Mouse (Mus musculus) embryonic facial prominence, embryonic 13.5 days (tissue): ENCODE data around the gene Kcnh4. TPM values are rescaled to one million over a fixed set of nuclear protein-coding genes. Genes with fewer than 3 reads are reported as not detected.

Experiments
- ATAC-seq: fragments of 200-750 bp; cut with Nextera tagmentation; 2 replicates; pipeline ENCODE4 v1.8.0; 2017; ENCODE audit warnings: low read depth; ENCODE audit not compliant: insufficient number of reproducible peaks, insufficient read depth, low FRiP score, low TSS enrichment
- H3K27ac ChIP-seq: fragments of 300-500 bp; sonication (generic); 2 replicates; pipeline ENCODE4 v1.5.1; 2015; ENCODE audit warnings: moderate library complexity, mild to moderate bottlenecking, inconsistent platforms
- H3K27me3 ChIP-seq: fragments of 300-500 bp; sonication (generic); 2 replicates; pipeline ENCODE4 v1.6.1; 2015; ENCODE audit warnings: mild to moderate bottlenecking, inconsistent platforms
- H3K36me3 ChIP-seq: fragments of 300-500 bp; sonication (generic); 2 replicates; pipeline ENCODE4 v1.6.1; 2015; ENCODE audit warnings: mild to moderate bottlenecking, inconsistent platforms
- H3K4me1 ChIP-seq: fragments of 300-500 bp; sonication (generic); 2 replicates; pipeline ENCODE4 v1.6.1; 2015; ENCODE audit warnings: inconsistent platforms
- H3K4me2 ChIP-seq: fragments of 300-500 bp; sonication (generic); 2 replicates; pipeline ENCODE4 v1.6.1; 2015; ENCODE audit warnings: moderate library complexity, mild to moderate bottlenecking, inconsistent platforms
- H3K4me3 ChIP-seq: fragments of 300-500 bp; sonication (generic); 2 replicates; pipeline ENCODE4 v1.5.1; 2015; ENCODE audit warnings: mild to moderate bottlenecking, inconsistent platforms
- H3K9ac ChIP-seq: fragments of 300-500 bp; sonication (generic); 2 replicates; pipeline ENCODE4 v1.6.1; 2015; ENCODE audit warnings: mild to moderate bottlenecking, inconsistent platforms
- H3K9me3 ChIP-seq: fragments of 300-500 bp; sonication (generic); 2 replicates; pipeline ENCODE4 v1.6.1; 2016; ENCODE audit warnings: inconsistent platforms
- WGBS: fragments of 180-500 bp; shearing (Covaris S2); methylation state at CpG from one replicate; pipeline ENCODE4 v1.1.7; 2015; ENCODE audit warnings: mixed read lengths; 5-methylcytosine and 5-hydroxymethylcytosine counted together
- polyA plus RNA-seq: library from polyadenylated mRNA; unstranded; fragments of >200 nt; fragmentation: Nextera tagmentation; extraction: Ambion mirVana; gene quantifications from 2 replicates; pipeline ENCODE4 v1.2.1, GENCODE M21; 2015

The Kcnh4 gene
- polyA plus RNA-seq, 1 experiment from 2014 or later, result 0.14 TPM

GRCm38 (mm10) chr11:100784286-100784685 is 24.5 kb upstream of the Kcnh4 start:
- Histone ChIP-seq H3K27me3 (no peaks in the 10 kb centered on the region), H3K4me3 (no peak overlapping the region), H3K9me3 (no peaks in the 10 kb centered on the region), H3K9ac (no peak overlapping the region), H3K4me1 (peaks cover 4% of the 10 kb centered on the region), H3K27ac (no peak overlapping the region), H3K4me2 (no peak overlapping the region), H3K36me3 (peaks cover 62% of the 10 kb centered on the region)
- ATAC-seq, result no peak
- 85% methylated on average over 8 of the region's 8 CpGs for WGBS

- Histone ChIP-seq H3K27ac (no peak overlapping the region), H3K4me2 (no peak overlapping the region), H3K4me3 (no peak overlapping the region), H3K9ac (no peak overlapping the region), H3K36me3 (peaks cover 59% of the 10 kb centered on the region), H3K4me1 (no peaks in the 10 kb centered on the region), H3K9me3 (no peaks in the 10 kb centered on the region), H3K27me3 (no peaks in the 10 kb centered on the region)
- no peak for ATAC-seq
- WGBS, result 86% methylated on average over 13 of the region's 13 CpGs
Observed at GRCm38 (mm10) chr11:100782568-100782967, 22.8 kb upstream of the Kcnh4 start.

- no peaks in the 10 kb centered on the region for H3K9me3 ChIP-seq
- H3K4me3 ChIP-seq, result no peak overlapping the region
- no peak overlapping the region for H3K9ac ChIP-seq
- H3K27ac ChIP-seq, result no peak overlapping the region
- no peaks in the 10 kb centered on the region for H3K4me1 ChIP-seq
- WGBS, result 82% methylated on average over 15 of the region's 15 CpGs
- ATAC-seq, result no peak
- no peak overlapping the region for H3K4me2 ChIP-seq
- peaks cover 54% of the 10 kb centered on the region for H3K36me3 ChIP-seq
- no peaks in the 10 kb centered on the region for H3K27me3 ChIP-seq
Observed at GRCm38 (mm10) chr11:100781763-100782475, 22.2 kb upstream of the Kcnh4 start.

- H3K27me3 ChIP-seq, result no peaks in the 10 kb centered on the region
- no peaks in the 10 kb centered on the region for H3K4me1 ChIP-seq
- 74% methylated on average over 8 of the region's 8 CpGs for WGBS
- H3K36me3 ChIP-seq, result peaks cover 45% of the 10 kb centered on the region
- no peak for ATAC-seq
- H3K27ac ChIP-seq, result no peak overlapping the region
- H3K9ac ChIP-seq, result no peak overlapping the region
- no peak overlapping the region for H3K4me3 ChIP-seq
- no peak overlapping the region for H3K4me2 ChIP-seq
- H3K9me3 ChIP-seq, result no peaks in the 10 kb centered on the region
Observed at GRCm38 (mm10) chr11:100780247-100780646, 20.5 kb upstream of the Kcnh4 start.

- no peak overlapping the region for H3K9ac ChIP-seq
- no peaks in the 10 kb centered on the region for H3K9me3 ChIP-seq
- no peak overlapping the region for H3K4me2 ChIP-seq
- 71% methylated on average over 3 of the region's 3 CpGs for WGBS
- no peaks in the 10 kb centered on the region for H3K4me1 ChIP-seq
- peaks cover 34% of the 10 kb centered on the region for H3K36me3 ChIP-seq
- no peak overlapping the region for H3K27ac ChIP-seq
- ATAC-seq, result no peak
- H3K4me3 ChIP-seq, result no peak overlapping the region
- no peaks in the 10 kb centered on the region for H3K27me3 ChIP-seq
Observed at GRCm38 (mm10) chr11:100778069-100778468, 18.3 kb upstream of the Kcnh4 start.

GRCm38 (mm10) chr11:100775921-100776320 is 16.2 kb upstream of the Kcnh4 start:
- 78% methylated on average over 10 of the region's 10 CpGs for WGBS
- Histone ChIP-seq H3K4me1 (no peaks in the 10 kb centered on the region), H3K9ac (no peak overlapping the region), H3K36me3 (peaks cover 14% of the 10 kb centered on the region; the same call in 1 of the 2 replicates), H3K27ac (no peak overlapping the region), H3K9me3 (no peaks in the 10 kb centered on the region), H3K27me3 (no peaks in the 10 kb centered on the region), H3K4me3 (no peak overlapping the region), H3K4me2 (no peak overlapping the region)
- no peak for ATAC-seq

- 82% methylated on average over 4 of the region's 4 CpGs for WGBS
- Histone ChIP-seq H3K36me3 (peaks cover 5% of the 10 kb centered on the region; the same call in 1 of the 2 replicates), H3K9ac (no peak overlapping the region), H3K4me3 (no peak overlapping the region), H3K4me2 (no peak overlapping the region), H3K9me3 (no peaks in the 10 kb centered on the region), H3K27ac (no peak overlapping the region), H3K4me1 (peaks cover 6% of the 10 kb centered on the region), H3K27me3 (no peaks in the 10 kb centered on the region)
- ATAC-seq, result no peak
Observed at GRCm38 (mm10) chr11:100774261-100774660, 14.5 kb upstream of the Kcnh4 start.

GRCm38 (mm10) chr11:100770646-100771408 is 11.1 kb upstream of the Kcnh4 start, which contains the start of gene Ghdc:
Gene Ghdc, minus strand, starts transcription at chr11:100770957.
- WGBS, result 15% methylated on average over 17 of the region's 17 CpGs
- Histone ChIP-seq H3K4me1 (peaks cover 6% of the 10 kb centered on the region), H3K4me2 (peak within 1 kb of the TSS; percentile 62), H3K27me3 (no peaks in the 10 kb centered on the region), H3K9me3 (no peaks in the 10 kb centered on the region), H3K36me3 (no peaks in the 10 kb centered on the region), H3K4me3 (peak within 1 kb of the TSS; percentile 57), H3K27ac (peak within 1 kb of the TSS; percentile 39; the same call in 1 of the 2 replicates), H3K9ac (peak within 1 kb of the TSS; percentile 69)
- no peak for ATAC-seq

GRCm38 (mm10) chr11:100769980-100770379 is 10.2 kb upstream of the Kcnh4 start:
- Histone ChIP-seq H3K9ac (peak overlapping the region; percentile 69), H3K4me2 (peak overlapping the region; percentile 62), H3K27ac (no peak overlapping the region), H3K27me3 (no peaks in the 10 kb centered on the region), H3K4me3 (peak overlapping the region; percentile 57), H3K36me3 (no peaks in the 10 kb centered on the region), H3K9me3 (no peaks in the 10 kb centered on the region), H3K4me1 (peaks cover 6% of the 10 kb centered on the region)
- 60% methylated on average over 6 of the region's 6 CpGs for WGBS
- no peak for ATAC-seq

GRCm38 (mm10) chr11:100767871-100768270 is 8.1 kb upstream of the Kcnh4 start:
- WGBS, result 88% methylated on average over 5 of the region's 5 CpGs
- no peak overlapping the region for H3K27ac ChIP-seq
- ATAC-seq, result no peak
- H3K9ac ChIP-seq, result no peak overlapping the region
- H3K4me3 ChIP-seq, result no peak overlapping the region
- peaks cover 6% of the 10 kb centered on the region for H3K4me1 ChIP-seq
- H3K4me2 ChIP-seq, result no peak overlapping the region
- H3K9me3 ChIP-seq, result no peaks in the 10 kb centered on the region
- H3K36me3 ChIP-seq, result no peaks in the 10 kb centered on the region
- peaks cover 6% of the 10 kb centered on the region for H3K27me3 ChIP-seq

GRCm38 (mm10) chr11:100766726-100767125 is 7.0 kb upstream of the Kcnh4 start:
- Histone ChIP-seq H3K27me3 (peaks cover 18% of the 10 kb centered on the region), H3K4me2 (no peak overlapping the region), H3K9me3 (no peaks in the 10 kb centered on the region), H3K27ac (no peak overlapping the region), H3K36me3 (no peaks in the 10 kb centered on the region), H3K4me1 (peaks cover 10% of the 10 kb centered on the region), H3K4me3 (no peak overlapping the region), H3K9ac (no peak overlapping the region)
- no peak for ATAC-seq
- 85% methylated on average over 9 of the region's 9 CpGs for WGBS

- H3K36me3 ChIP-seq, result no peaks in the 10 kb centered on the region
- H3K4me2 ChIP-seq, result peak within 1 kb of the TSS; percentile 68
- WGBS, result 85% methylated on average over 7 of the region's 7 CpGs
- H3K9me3 ChIP-seq, result no peaks in the 10 kb centered on the region
- ATAC-seq, result no peak
- peaks cover 55% of the 10 kb centered on the region for H3K27me3 ChIP-seq
- H3K4me1 ChIP-seq, result peaks cover 17% of the 10 kb centered on the region
- H3K4me3 ChIP-seq, result peak within 1 kb of the TSS; percentile 44
- H3K9ac ChIP-seq, result peak within 1 kb of the TSS; percentile 54
- H3K27ac ChIP-seq, result no peak within 1 kb of the TSS
Observed at GRCm38 (mm10) chr11:100762831-100763230, 3.1 kb upstream of the Kcnh4 start, which contains the start of gene Hcrt. Gene Hcrt, minus strand, starts transcription at chr11:100762931.
